Mouse (Mus musculus): Measurements from ENCODE around the gene Wap. TPM values are rescaled to one million over a fixed set of nuclear protein-coding genes. Genes with fewer than 3 reads are reported as not detected.

Gene Wap
- total RNA-seq, 2 experiments from 2014 or later, result not detected

DNA sequence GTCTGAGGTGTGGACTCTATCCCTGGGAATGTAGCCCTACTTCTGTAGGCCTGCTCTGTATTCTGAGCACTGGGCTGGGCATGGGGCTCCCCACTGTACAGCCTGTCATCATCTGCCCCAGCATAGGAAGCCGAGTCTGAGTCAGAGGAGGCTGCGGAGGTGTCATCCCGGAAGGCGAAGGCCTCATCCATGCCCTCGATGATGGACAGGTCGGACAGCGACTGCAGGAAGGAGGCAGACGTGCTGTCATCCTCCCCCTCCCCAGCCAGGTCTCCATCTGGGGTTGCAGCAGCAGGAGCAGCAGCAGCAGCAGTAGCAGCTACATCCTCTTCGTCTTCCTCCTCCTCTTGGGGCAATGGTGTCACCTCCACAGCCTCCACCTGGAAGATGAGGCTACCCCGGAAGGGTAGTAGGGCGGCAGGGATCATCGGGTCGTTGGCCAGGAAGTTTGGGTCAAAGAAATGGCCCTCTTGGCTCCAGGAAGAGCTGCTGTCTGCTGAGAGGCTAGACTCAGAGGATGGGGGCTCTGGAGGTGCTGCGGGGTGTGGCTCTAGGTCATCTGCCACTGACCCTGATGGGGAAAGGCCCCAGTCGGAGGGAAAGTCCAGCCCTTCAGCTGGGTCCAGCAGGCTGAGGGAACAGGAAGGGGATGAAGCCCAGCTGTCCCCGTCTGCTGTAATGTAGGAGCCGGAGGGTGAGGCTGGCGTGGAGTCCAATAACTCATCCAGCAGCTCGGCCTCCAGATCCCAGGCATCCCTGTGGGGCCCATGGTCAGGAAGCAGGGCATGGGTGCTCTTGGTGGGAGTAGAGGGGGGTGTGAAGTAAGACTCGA, 36.6 kb downstream of the Wap start:
- TF ChIP-seq CTCF (IDR thresholded peaks at IDR 0.05), result no peak
- Histone ChIP-seq H3K4me3 (no peak overlapping the region), H3K27ac (no peak overlapping the region)
- intact Hi-C loops (cut with DNase I), result no loop called here
- no peak for DNase-seq (ENCODE audit: extremely low spot score in 1 of 2, low spot score in 2 of 2)

DNA sequence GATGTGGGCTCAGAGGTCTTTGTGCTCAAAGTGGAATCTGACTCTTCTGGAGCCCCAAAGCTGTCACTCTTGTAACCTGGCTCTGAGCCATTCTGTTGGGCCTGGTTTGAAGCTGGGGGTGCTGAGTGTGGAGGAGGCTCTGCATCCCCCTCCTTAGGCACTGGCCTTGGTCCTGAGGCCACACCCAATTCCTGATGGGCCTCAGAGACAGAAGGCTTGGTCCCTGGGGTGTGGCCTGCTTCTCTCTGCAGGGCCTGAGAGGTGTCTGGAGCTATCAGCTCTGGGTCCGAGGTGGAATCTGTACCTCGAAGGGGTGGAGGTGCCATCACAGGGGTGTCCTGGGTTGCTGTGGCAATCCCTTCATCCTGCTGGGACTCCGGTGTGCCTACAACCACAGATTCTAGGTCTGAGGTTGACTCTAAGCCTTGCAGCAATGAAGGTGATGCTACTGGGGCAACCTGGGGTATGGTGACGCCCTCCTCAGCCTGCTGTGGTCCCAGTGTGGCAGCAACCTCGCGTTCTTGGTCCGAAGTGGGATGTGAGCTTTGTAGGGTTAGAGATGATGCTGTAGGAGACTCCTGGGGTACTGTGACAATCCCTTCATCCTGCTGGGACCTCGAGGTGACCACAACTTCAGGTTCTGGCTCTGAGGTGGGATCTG, 38.0 kb downstream of the Wap start:
- TF ChIP-seq CTCF (IDR thresholded peaks at IDR 0.05), result no peak
- DNase-seq (ENCODE audit: extremely low spot score in 1 of 2, low spot score in 2 of 2), result no peak
- intact Hi-C loops (cut with DNase I), result no loop called here
- no peak overlapping the region; the same call in 1 of the 2 replicates for H3K27ac ChIP-seq
- H3K4me3 ChIP-seq, result no peak overlapping the region

DNA sequence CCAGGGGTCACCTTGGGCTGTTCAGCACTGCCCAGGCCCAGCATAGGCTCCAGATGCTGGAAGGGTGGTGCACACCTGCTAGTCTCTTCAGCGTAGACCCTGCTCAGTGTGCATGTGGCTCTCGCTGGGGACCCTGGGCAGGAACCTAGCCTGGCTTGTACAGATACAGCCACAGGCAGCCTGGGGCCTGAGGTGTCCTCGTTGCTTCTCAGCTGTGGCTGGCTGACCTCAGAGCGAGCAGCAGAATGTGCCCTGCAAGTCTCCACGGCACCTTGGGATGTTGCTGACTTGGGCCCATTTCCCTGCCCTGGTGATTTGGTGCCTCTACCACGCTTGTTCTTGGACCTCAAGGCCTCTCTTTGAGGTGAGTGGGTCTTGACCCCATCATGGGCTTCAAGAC, 38.6 kb downstream of the Wap start:
- Histone ChIP-seq H3K27ac (peak overlapping the region; percentile 67), H3K4me3 (no peak overlapping the region)
- intact Hi-C loops (cut with DNase I), result no loop called here
- no peak for DNase-seq (ENCODE audit: extremely low spot score in 1 of 2, low spot score in 2 of 2)
- TF ChIP-seq CTCF (IDR thresholded peaks at IDR 0.05), result no peak

- H3K27ac ChIP-seq, result peak overlapping the region; percentile 76
- intact Hi-C loops (cut with DNase I), result no loop called here
- no peak for TF ChIP-seq CTCF (IDR thresholded peaks at IDR 0.05)
- DNase-seq (ENCODE audit: extremely low spot score in 1 of 2, low spot score in 2 of 2), result no peak
- peak overlapping the region; percentile 21 for H3K4me3 ChIP-seq
Measured at GRCm38 (mm10) chr11:6599011-6599681, 39.3 kb downstream of the Wap start.

DNA sequence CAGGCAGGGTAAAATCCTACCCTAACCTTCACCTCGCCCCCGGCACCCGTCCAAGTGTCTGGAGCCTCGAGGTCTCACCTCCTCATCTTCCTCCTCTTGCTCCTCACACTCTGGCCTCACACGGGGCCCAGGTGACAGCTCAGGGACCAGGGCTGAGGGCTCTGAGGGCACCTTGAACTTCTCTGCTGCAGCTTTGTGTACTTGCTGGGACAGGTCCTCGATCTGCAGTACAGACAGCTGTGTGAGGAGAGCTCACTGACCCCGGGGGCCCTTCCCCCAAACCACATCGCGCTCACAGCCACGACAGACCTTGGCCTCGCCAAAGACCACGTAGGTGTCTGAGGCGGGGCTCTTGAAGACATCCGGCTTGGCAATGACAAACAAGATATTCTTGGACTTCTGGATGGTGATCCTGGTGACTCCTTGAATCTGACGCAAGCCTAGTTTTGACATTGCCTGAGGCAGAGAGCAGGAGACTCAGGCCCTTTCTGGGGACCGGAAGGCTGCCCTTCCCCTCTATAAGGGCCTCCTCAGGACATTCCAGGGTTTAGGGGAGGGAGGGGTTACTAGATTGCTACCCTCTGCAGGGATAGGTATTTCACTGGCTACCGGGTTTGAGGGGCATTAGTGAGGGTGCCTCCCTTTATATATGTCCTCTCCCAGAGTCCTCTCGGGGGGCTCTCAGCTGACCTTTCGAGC, 40.1 kb downstream of the Wap start:
- TF ChIP-seq CTCF (IDR thresholded peaks at IDR 0.05), result no peak
- H3K27ac ChIP-seq, result peak overlapping the region; percentile 76
- peak in 1 of 2 experiments; percentile 33 for DNase-seq (ENCODE audit: extremely low spot score in 1 of 2, low spot score in 2 of 2)
- intact Hi-C loops (cut with DNase I), result no loop called here
- peak overlapping the region; percentile 21 for H3K4me3 ChIP-seq

- no peak; the same call in 1 of the 2 replicates for TF ChIP-seq CTCF (IDR thresholded peaks at IDR 0.05)
- intact Hi-C loops (cut with DNase I), result no loop called here
- no peak for DNase-seq (ENCODE audit: extremely low spot score in 1 of 2, low spot score in 2 of 2)
- H3K27ac ChIP-seq, result peak overlapping the region; percentile 76; the same call in 1 of the 2 replicates
- no peak overlapping the region for H3K4me3 ChIP-seq
Measured at GRCm38 (mm10) chr11:6597523-6597922, 40.9 kb downstream of the Wap start.

DNA sequence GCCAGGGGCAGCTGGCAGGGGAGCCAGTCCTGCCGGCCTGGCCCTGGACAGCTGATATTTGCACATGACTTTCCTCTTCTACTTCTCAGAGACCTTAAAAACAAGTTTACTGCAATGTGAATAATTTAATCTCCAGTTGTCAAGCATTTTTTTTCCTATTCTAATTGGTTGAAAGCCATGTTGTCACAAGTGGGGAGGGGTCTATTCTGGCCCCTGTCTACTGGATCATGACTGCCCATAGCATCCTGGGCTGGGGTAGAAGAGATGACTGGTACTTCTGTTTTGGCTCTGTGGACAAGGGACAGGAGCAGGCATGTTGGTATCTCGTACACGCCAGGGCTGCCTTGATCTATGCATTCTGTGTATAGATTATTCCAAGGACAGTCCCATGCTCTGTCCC, 41.8 kb downstream of the Wap start:
- DNase-seq (ENCODE audit: extremely low spot score in 1 of 2, low spot score in 2 of 2), result no peak
- H3K27ac ChIP-seq, result no peak overlapping the region
- intact Hi-C loops (cut with DNase I), result no loop called here
- TF ChIP-seq CTCF (IDR thresholded peaks at IDR 0.05), result no peak
- H3K4me3 ChIP-seq, result no peak overlapping the region

DNA sequence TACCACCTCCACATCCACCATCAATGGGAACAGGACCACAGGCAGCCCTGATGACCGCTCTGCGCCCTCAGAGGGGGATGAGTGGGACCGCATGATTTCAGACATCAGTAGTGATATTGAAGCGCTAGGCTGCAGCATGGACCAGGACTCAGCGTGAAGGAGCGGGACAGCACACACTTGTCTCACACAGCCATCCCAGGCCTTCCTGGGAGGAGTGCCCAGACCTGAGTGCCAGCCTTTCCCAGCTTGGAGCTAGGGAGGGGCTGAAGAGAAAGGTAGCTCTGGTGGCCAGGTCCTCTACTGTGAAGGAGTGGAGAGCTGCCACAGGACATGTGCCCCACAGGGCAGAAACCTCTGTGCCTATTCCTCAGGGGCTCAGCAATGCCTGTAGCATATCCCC, 42.2 kb downstream of the Wap start:
- Histone ChIP-seq H3K27ac (no peak overlapping the region), H3K4me3 (no peak overlapping the region)
- intact Hi-C loops (cut with DNase I), result no loop called here
- no peak for TF ChIP-seq CTCF (IDR thresholded peaks at IDR 0.05)
- DNase-seq (ENCODE audit: extremely low spot score in 1 of 2, low spot score in 2 of 2), result no peak

DNA sequence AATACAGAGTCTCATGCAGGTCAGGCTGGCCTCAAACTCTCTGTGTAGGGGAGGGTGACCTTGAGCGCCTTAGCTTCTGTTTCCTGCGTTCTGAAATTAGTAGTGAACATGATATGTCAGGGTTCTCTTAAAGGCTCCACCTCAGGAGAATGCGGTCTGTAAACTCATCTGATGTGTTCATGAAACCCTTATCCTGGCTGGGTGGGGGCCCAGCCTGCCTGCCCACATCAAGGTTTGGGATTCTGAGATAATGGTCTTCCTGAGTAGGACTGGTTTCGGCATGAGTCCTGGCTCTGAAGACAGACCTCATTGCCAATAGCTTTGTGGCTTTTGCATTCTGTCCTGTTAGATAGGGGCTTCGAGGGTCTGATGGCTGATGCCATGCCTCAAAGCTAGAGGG, 43.1 kb downstream of the Wap start:
- intact Hi-C loops (cut with DNase I), result no loop called here
- H3K4me3 ChIP-seq, result no peak overlapping the region
- TF ChIP-seq CTCF (IDR thresholded peaks at IDR 0.05), result no peak

GRCm38 (mm10) chr11:6594845-6595244, 43.6 kb downstream of the Wap start:
- intact Hi-C loops (cut with DNase I), result no loop called here
- DNase-seq (ENCODE audit: extremely low spot score in 1 of 2, low spot score in 2 of 2), result no peak
- Histone ChIP-seq H3K27ac (no peak overlapping the region), H3K4me3 (no peak overlapping the region)
- no peak for TF ChIP-seq CTCF (IDR thresholded peaks at IDR 0.05)

More for the DNA sequence above, 43.1 kb downstream of the Wap start:
- H3K27ac ChIP-seq, result no peak overlapping the region
- DNase-seq (ENCODE audit: extremely low spot score in 1 of 2, low spot score in 2 of 2), result no peak

- no peak overlapping the region for H3K4me3 ChIP-seq
- no peak for TF ChIP-seq CTCF (IDR thresholded peaks at IDR 0.05)
- intact Hi-C loops (cut with DNase I), result no loop called here
- H3K27ac ChIP-seq, result no peak overlapping the region
- no peak for DNase-seq (ENCODE audit: extremely low spot score in 1 of 2, low spot score in 2 of 2)
Measured at GRCm38 (mm10) chr11:6593406-6593805, 45.0 kb downstream of the Wap start.
